Mouse (Mus musculus) megakaryocyte, embryonic 14.5 days (primary cell): Measurements from ENCODE around the gene Noct. TPM values are rescaled to one million over a fixed set of nuclear protein-coding genes. Genes with fewer than 3 reads are reported as not detected.

Experiments
- H3K27me3 ChIP-seq: replicated peaks from 2 replicates; pipeline ENCODE3; 2012; ENCODE audit warnings: inconsistent platforms
- H3K36me3 ChIP-seq: replicated peaks from 2 replicates; pipeline ENCODE3; 2012; ENCODE audit warnings: low read length, inconsistent platforms, mixed read lengths
- H3K4me1 ChIP-seq: 2 replicates; pipeline ENCODE4 v1.6.1; 2012; ENCODE audit warnings: inconsistent platforms
- H3K4me3 ChIP-seq: replicated peaks from 2 replicates; pipeline ENCODE3; 2012; ENCODE audit warnings: moderate library complexity, mild to moderate bottlenecking, inconsistent platforms
- H3K9me3 ChIP-seq: 2 replicates; pipeline ENCODE4 v1.6.1; 2012; ENCODE audit warnings: inconsistent platforms
- FLI1 ChIP-seq: IDR thresholded peaks from 2 replicates; pipeline ENCODE4 v1.6.1; 2012; ENCODE audit warnings: low read length, inconsistent platforms, mixed read lengths
- GATA1 ChIP-seq: IDR thresholded peaks from 3 replicates; pipeline ENCODE4 v1.6.1; 2012; ENCODE audit warnings: mixed read lengths, low read length, inconsistent platforms, borderline replicate concordance
- polyA plus RNA-seq: library from polyadenylated mRNA; stranded (reverse); fragments of >175 nt; gene quantifications from 2 replicates; pipeline ENCODE4 v1.2.3, GENCODE M21; 2012; ENCODE audit warnings: low replicate concordance; ENCODE audit not compliant: insufficient read depth

Gene Noct
- polyA plus RNA-seq, 1 experiment = 4.9 TPM

DNA sequence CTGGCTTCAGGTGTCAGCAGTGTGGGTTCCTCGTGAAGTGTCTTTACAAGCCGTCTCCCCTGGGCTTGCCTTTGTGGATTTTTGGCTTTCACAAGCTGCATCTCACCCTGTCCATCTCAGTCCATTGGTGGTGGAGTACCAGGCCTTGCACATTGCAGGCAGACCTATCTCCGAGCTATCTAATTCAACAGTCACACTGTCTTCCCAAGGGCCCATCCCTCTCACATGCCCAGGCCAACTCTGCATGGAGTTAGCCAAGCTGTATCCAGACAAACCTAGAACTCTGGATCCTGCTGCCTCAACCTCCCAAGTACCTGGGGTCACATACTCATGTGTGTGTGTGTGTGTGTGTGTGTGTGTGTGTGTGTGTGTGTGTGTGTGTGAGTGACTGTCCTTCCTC lies 15.3 kb downstream of the Noct start:
- H3K4me1 ChIP-seq = peaks cover 42% of the 10 kb centered on the region
- H3K27me3 ChIP-seq = no peaks in the 10 kb centered on the region
- peaks cover 14% of the 10 kb centered on the region for H3K36me3 ChIP-seq
- H3K4me3 ChIP-seq = no peak overlapping the region
- no peaks in the 10 kb centered on the region for H3K9me3 ChIP-seq
- no peak for TF ChIP-seq FLI1
- TF ChIP-seq GATA1 = no peak

DNA sequence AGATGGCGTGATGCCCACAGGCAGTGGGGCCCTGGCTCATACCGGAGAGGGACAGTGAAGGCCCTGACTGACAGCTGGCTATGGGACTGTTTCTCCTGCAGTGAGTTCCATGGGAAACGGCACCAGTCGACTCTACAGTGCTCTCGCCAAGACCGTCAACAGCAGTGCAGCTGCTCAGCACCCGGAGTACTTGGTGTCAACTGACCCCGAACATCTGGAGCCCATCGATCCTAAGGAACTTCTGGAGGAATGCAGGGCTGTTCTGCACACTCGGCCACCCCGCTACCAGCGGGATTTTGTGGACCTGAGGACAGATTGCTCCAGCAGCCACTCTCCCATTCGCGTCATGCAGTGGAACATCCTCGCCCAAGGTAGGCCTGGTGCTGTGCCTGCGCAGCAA lies 23.5 kb downstream of the Noct start:
- H3K4me1 ChIP-seq = peaks cover 4% of the 10 kb centered on the region; the same call in 1 of the 2 replicates
- H3K9me3 ChIP-seq = no peaks in the 10 kb centered on the region
- no peak for TF ChIP-seq FLI1
- TF ChIP-seq GATA1 = no peak
- H3K36me3 ChIP-seq = peaks cover 73% of the 10 kb centered on the region
- H3K4me3 ChIP-seq = no peak overlapping the region
- no peaks in the 10 kb centered on the region for H3K27me3 ChIP-seq

DNA sequence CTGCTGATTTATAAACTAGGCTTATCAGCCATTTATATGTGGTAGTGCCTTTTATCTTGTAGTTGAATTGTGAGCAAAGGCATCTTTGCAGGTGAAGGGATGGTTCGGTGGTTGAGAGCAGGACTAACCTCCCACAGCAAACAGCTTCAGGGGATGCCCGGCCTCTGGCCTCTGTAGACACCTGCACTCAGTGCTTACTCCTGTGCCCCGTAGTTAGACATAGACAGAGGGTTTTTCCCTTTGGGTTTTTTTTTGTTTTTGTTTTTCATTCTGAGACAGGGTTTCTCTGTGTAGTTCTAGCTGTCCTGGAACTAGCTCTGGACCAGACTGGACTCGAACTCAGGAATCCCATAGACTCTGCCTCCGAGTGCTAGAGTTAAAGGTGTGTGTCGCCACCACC lies 24.4 kb downstream of the Noct start:
- no peak for TF ChIP-seq FLI1
- no peak for TF ChIP-seq GATA1
- H3K9me3 ChIP-seq = no peaks in the 10 kb centered on the region
- no peaks in the 10 kb centered on the region for H3K27me3 ChIP-seq
- no peak overlapping the region for H3K4me3 ChIP-seq
- H3K36me3 ChIP-seq = peaks cover 82% of the 10 kb centered on the region
- peaks cover 4% of the 10 kb centered on the region; the same call in 1 of the 2 replicates for H3K4me1 ChIP-seq

GRCm38 (mm10) chr3:51249460-51249859 lies 25.2 kb downstream of the Noct start:
- Histone ChIP-seq H3K9me3 (no peaks in the 10 kb centered on the region), H3K4me1 (peaks cover 4% of the 10 kb centered on the region; the same call in 1 of the 2 replicates), H3K27me3 (no peaks in the 10 kb centered on the region), H3K36me3 (peaks cover 90% of the 10 kb centered on the region), H3K4me3 (no peak overlapping the region)
- no peak for TF ChIP-seq FLI1
- TF ChIP-seq GATA1 = no peak

DNA sequence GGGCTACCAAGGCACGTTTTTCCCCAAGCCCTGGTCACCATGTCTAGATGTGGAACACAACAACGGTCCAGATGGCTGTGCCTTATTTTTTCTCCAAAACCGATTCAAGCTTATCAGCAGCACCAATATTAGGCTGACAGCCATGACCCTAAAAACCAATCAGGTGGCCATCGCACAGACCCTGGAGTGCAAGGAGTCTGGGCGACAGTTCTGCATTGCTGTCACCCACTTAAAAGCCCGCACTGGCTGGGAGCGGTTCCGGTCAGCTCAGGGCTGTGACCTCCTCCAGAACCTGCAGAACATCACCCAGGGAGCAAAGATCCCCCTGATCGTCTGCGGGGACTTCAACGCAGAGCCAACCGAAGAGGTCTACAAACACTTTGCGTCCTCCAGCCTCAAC lies 25.6 kb downstream of the Noct start:
- Histone ChIP-seq H3K9me3 (no peaks in the 10 kb centered on the region), H3K4me1 (peaks cover 4% of the 10 kb centered on the region; the same call in 1 of the 2 replicates), H3K27me3 (no peaks in the 10 kb centered on the region), H3K4me3 (no peak overlapping the region), H3K36me3 (peaks cover 94% of the 10 kb centered on the region)
- no peak for TF ChIP-seq FLI1
- TF ChIP-seq GATA1 = no peak

- no peaks in the 10 kb centered on the region for H3K9me3 ChIP-seq
- H3K36me3 ChIP-seq = peaks cover 97% of the 10 kb centered on the region
- no peaks in the 10 kb centered on the region for H3K27me3 ChIP-seq
- no peak overlapping the region for H3K4me3 ChIP-seq
- TF ChIP-seq FLI1 = no peak
- no peak for TF ChIP-seq GATA1
- H3K4me1 ChIP-seq = peaks cover 4% of the 10 kb centered on the region; the same call in 1 of the 2 replicates
Observed at GRCm38 (mm10) chr3:51251057-51251456, 26.8 kb downstream of the Noct start.

DNA sequence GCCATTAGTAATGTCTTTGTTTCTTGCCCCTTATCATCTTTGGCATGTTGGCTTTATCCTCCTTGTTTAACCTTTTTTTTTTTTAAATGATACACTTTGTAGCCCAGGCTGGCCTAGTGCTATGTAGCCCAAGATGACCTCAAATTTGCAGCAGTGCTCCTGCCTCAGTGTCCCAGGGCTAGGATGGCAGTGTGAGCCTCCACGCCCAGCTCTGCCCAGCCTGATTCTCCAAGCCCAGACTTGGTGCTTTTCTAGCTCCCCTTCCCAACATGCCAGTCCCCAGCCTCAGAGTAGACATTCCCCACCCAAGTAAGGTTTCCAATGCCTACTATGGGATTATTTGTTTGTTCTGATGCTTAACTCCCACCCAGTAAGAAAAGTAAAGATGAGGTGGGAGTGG lies 28.0 kb downstream of the Noct start:
- Histone ChIP-seq H3K36me3 (peaks cover 100% of the 10 kb centered on the region), H3K4me3 (no peak overlapping the region), H3K4me1 (peaks cover 8% of the 10 kb centered on the region; the same call in 1 of the 2 replicates), H3K27me3 (no peaks in the 10 kb centered on the region), H3K9me3 (no peaks in the 10 kb centered on the region)
- no peak for TF ChIP-seq FLI1
- no peak for TF ChIP-seq GATA1

DNA sequence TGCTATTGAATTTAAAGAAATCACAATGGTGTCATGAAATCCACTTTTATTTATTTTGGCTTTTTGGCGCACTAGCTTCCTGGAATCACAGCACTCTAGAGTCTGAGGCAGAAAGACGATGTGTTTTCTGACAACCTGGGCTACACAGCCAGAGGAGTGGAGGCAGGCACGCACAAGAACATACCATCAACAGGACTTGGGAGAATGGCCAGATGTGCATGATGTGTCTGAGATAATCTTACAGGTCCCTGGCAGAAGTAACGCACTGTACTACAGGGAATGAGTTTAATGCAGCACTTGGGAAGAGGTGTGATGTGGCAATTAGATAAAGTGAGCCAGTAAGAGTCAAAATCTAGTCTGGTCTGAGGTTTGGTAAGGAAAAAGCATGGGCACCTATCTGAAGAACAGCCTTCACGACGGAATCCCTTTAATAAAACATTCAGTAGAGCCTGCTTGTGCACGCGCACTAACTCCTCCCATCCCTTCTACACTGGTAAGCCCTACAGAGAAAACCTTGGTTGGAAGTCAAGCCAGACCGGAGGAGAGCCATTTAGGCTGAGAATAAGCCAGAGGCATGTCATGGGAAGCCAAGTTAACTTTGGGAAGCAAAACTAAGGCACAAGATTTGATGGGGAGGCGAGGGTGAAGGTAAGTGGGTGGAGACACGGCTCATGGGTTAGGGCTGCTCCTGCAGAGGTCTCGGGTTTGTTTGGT lies 28.6 kb downstream of the Noct start:
- no peaks in the 10 kb centered on the region for H3K27me3 ChIP-seq
- H3K4me3 ChIP-seq = no peak overlapping the region
- peaks cover 100% of the 10 kb centered on the region for H3K36me3 ChIP-seq
- peaks cover 7% of the 10 kb centered on the region; the same call in 1 of the 2 replicates for H3K4me1 ChIP-seq
- TF ChIP-seq GATA1 = no peak
- no peak for TF ChIP-seq FLI1
- no peaks in the 10 kb centered on the region for H3K9me3 ChIP-seq

- no peak for TF ChIP-seq FLI1
- TF ChIP-seq GATA1 = no peak
- Histone ChIP-seq H3K4me1 (0 out of 2 replicates have a peak, but pooled peaks cover 4% of the 10 kb centered on the region), H3K27me3 (no peaks in the 10 kb centered on the region), H3K4me3 (no peak overlapping the region), H3K9me3 (no peaks in the 10 kb centered on the region), H3K36me3 (peaks cover 100% of the 10 kb centered on the region)
Observed at GRCm38 (mm10) chr3:51254784-51255183, 30.5 kb downstream of the Noct start.

- Histone ChIP-seq H3K4me1 (0 out of 2 replicates have a peak, but pooled peaks cover 4% of the 10 kb centered on the region), H3K36me3 (peaks cover 100% of the 10 kb centered on the region), H3K9me3 (no peaks in the 10 kb centered on the region), H3K27me3 (no peaks in the 10 kb centered on the region), H3K4me3 (no peak overlapping the region)
- TF ChIP-seq FLI1 = no peak
- no peak for TF ChIP-seq GATA1
Observed at GRCm38 (mm10) chr3:51256450-51256849, 32.2 kb downstream of the Noct start.
